ENCODE assay signal across 19 mouse cellular contexts in genomic region chr9:41705972-41706371, GRCm38 (mm10).
A peak's percentile ranks its signal among the peaks of the same experiment; 100 is the strongest.
DNase-seq lines count a peak whose midpoint lies in the region; ATAC-seq lines count a peak whose summit lies in the region.
"Had no signal": no experiment of that assay in that cellular context is flagged by ENCODE, and none has a peak within 500 bp of the region (broad histone marks: within the 10 kb centered on the region; RNA-seq: fewer than 3 reads in every experiment).

No protein-coding gene starts in this region.

- no peak overlapping the region for H3K4me2 ChIP-seq in heart, embryonic 12.5 days
- H3K4me2 ChIP-seq in lung, embryonic 16.5 days (ENCODE audit: low read depth, low read length), result no peak overlapping the region
- H3K4me2 ChIP-seq in embryonic facial prominence, embryonic 13.5 days, result peak overlapping the region; percentile 24; the same call in 1 of the 2 replicates
- H3K4me2 ChIP-seq in limb, embryonic 13.5 days (replicated peaks), result no peak overlapping the region; the same call in 1 of the 2 replicates
- H3K4me2 ChIP-seq: hindbrain, embryonic 15.5 days; liver, embryonic 15.5 days; midbrain, embryonic 15.5 days; stomach, embryonic 15.5 days had no signal

- intact Hi-C loops in heart, postnatal 10 days (cut with DNase I), result no loop called here

- DNase-seq in heart, postnatal 10 days, result no peak
- no peak for DNase-seq in lung, postnatal 25 days (ENCODE audit: low spot score)
- DNase-seq in spleen, adult 18-20 months, result no peak
- no peak for DNase-seq in adrenal gland, postnatal 4 days (ENCODE audit: low spot score in 2 of 2)
- DNase-seq: B cell, adult 2 months; cerebellum, adult 11-12 months; heart, adult 2 months; kidney, adult 8-10 months; layer of hippocampus, postnatal 36 days; right cerebral cortex, adult 18-20 months; thymus, postnatal 14 days had no signal

- H3K9me3 ChIP-seq in heart, embryonic 12.5 days (replicated peaks), result no peaks in the 10 kb centered on the region
- H3K9me3 ChIP-seq in lung, embryonic 16.5 days (ENCODE audit: control insufficient read depth, low read length), result no peaks in the 10 kb centered on the region
- no peaks in the 10 kb centered on the region for H3K9me3 ChIP-seq in embryonic facial prominence, embryonic 13.5 days
- no peaks in the 10 kb centered on the region for H3K9me3 ChIP-seq in limb, embryonic 13.5 days
- H3K9me3 ChIP-seq: hindbrain, embryonic 15.5 days; liver, embryonic 15.5 days; midbrain, embryonic 15.5 days; stomach, embryonic 15.5 days had no signal

- no peaks in the 10 kb centered on the region for H3K27me3 ChIP-seq in heart, embryonic 12.5 days (replicated peaks)
- H3K27me3 ChIP-seq in lung, embryonic 16.5 days (ENCODE audit: control insufficient read depth, insufficient read depth, low read depth, low read length), result peaks cover 23% of the 10 kb centered on the region
- no peaks in the 10 kb centered on the region for H3K27me3 ChIP-seq in embryonic facial prominence, embryonic 13.5 days
- H3K27me3 ChIP-seq in limb, embryonic 13.5 days, result no peaks in the 10 kb centered on the region
- H3K27me3 ChIP-seq: hindbrain, embryonic 15.5 days; liver, embryonic 15.5 days; midbrain, embryonic 15.5 days; stomach, embryonic 15.5 days had no signal

- ATAC-seq in heart, embryonic 12.5 days (ENCODE audit: insufficient number of reproducible peaks, low FRiP score), result no peak
- peak; percentile 78 for ATAC-seq in lung, embryonic 16.5 days (ENCODE audit: low read depth)
- ATAC-seq in embryonic facial prominence, embryonic 13.5 days (ENCODE audit: insufficient number of reproducible peaks, insufficient read depth, low FRiP score, low TSS enrichment, low read depth), result no peak
- no peak for ATAC-seq in limb, embryonic 13.5 days (ENCODE audit: low FRiP score, low read depth)
- ATAC-seq: midbrain, embryonic 15.5 days had no signal

- no peak overlapping the region for H3K9ac ChIP-seq in heart, embryonic 12.5 days
- H3K9ac ChIP-seq in lung, embryonic 16.5 days (ENCODE audit: low read length), result no peak overlapping the region
- H3K9ac ChIP-seq in embryonic facial prominence, embryonic 13.5 days, result no peak overlapping the region
- H3K9ac ChIP-seq in limb, embryonic 13.5 days, result no peak overlapping the region
- H3K9ac ChIP-seq: hindbrain, embryonic 15.5 days; liver, embryonic 15.5 days; midbrain, embryonic 15.5 days; stomach, embryonic 15.5 days had no signal

- H3K36me3 ChIP-seq in heart, embryonic 12.5 days, result no peaks in the 10 kb centered on the region
- no peaks in the 10 kb centered on the region for H3K36me3 ChIP-seq in lung, embryonic 16.5 days (ENCODE audit: control insufficient read depth, insufficient read depth, low read length)
- H3K36me3 ChIP-seq in embryonic facial prominence, embryonic 13.5 days, result no peaks in the 10 kb centered on the region
- no peaks in the 10 kb centered on the region for H3K36me3 ChIP-seq in limb, embryonic 13.5 days
- H3K36me3 ChIP-seq: hindbrain, embryonic 15.5 days; liver, embryonic 15.5 days; midbrain, embryonic 15.5 days; stomach, embryonic 15.5 days had no signal

- peaks cover 8% of the 10 kb centered on the region; the same call in 1 of the 2 replicates for H3K4me1 ChIP-seq in heart, embryonic 12.5 days (replicated peaks)
- H3K4me1 ChIP-seq in lung, embryonic 16.5 days (replicated peaks; ENCODE audit: control insufficient read depth, insufficient read depth, low read length), result peaks cover 10% of the 10 kb centered on the region
- peaks cover 47% of the 10 kb centered on the region for H3K4me1 ChIP-seq in embryonic facial prominence, embryonic 13.5 days
- peaks cover 25% of the 10 kb centered on the region for H3K4me1 ChIP-seq in limb, embryonic 13.5 days
- H3K4me1 ChIP-seq: liver, embryonic 15.5 days had no signal

- H3K4me3 ChIP-seq in heart, embryonic 12.5 days, result no peak overlapping the region
- H3K4me3 ChIP-seq in lung, embryonic 16.5 days (ENCODE audit: low read length), result no peak overlapping the region
- no peak overlapping the region for H3K4me3 ChIP-seq in embryonic facial prominence, embryonic 13.5 days
- no peak overlapping the region for H3K4me3 ChIP-seq in limb, embryonic 13.5 days
- H3K4me3 ChIP-seq: heart, adult 2 months; hindbrain, embryonic 15.5 days; liver, embryonic 15.5 days; midbrain, embryonic 15.5 days; stomach, embryonic 15.5 days had no signal

- H3K27ac ChIP-seq in heart, embryonic 12.5 days (ENCODE audit: poor library complexity, severe bottlenecking), result 0 out of 2 replicates have a peak overlapping the region, but pooled peaks have one; percentile 21
- H3K27ac ChIP-seq in lung, embryonic 16.5 days (ENCODE audit: low read length), result no peak overlapping the region
- peak overlapping the region; percentile 95 for H3K27ac ChIP-seq in embryonic facial prominence, embryonic 13.5 days
- H3K27ac ChIP-seq in limb, embryonic 13.5 days, result peak overlapping the region; percentile 67; the same call in 1 of the 2 replicates
- H3K27ac ChIP-seq: heart, adult 2 months; liver, embryonic 15.5 days; midbrain, embryonic 15.5 days had no signal
